Mouse (Mus musculus) thymus, adult 2 months (tissue): ENCODE results near the gene Kansl3. TPM values are rescaled to one million over a fixed set of nuclear protein-coding genes. Genes with fewer than 3 reads are reported as not detected.

Experiments used
- DNase-seq: peaks from one replicate; pipeline ENCODE4 v3.0.0; 2021
- H3K27ac ChIP-seq: fragments of 200-500 bp; 2 replicates; pipeline ENCODE4 v1.5.1; 2012; ENCODE audit warnings: low read length, control low read depth; ENCODE audit not compliant: control insufficient read depth, insufficient read depth
- H3K27me3 ChIP-seq: fragments of 200-500 bp; 2 replicates; pipeline ENCODE4 v1.6.1; 2012; ENCODE audit warnings: mild to moderate bottlenecking, low read length, moderate library complexity, mixed read lengths; ENCODE audit not compliant: control insufficient read depth, insufficient read depth
- H3K36me3 ChIP-seq: fragments of 200-500 bp; 2 replicates; pipeline ENCODE4 v1.6.1; 2012; ENCODE audit warnings: mild to moderate bottlenecking, low read length, moderate library complexity; ENCODE audit not compliant: control insufficient read depth, insufficient read depth
- H3K4me1 ChIP-seq: fragments of 200-500 bp; replicated peaks from 2 replicates; pipeline ENCODE4 v1.6.1; 2012; ENCODE audit warnings: low read length; ENCODE audit not compliant: control insufficient read depth, insufficient read depth
- H3K4me3 ChIP-seq: fragments of 200-500 bp; 2 replicates; pipeline ENCODE4 v1.5.1; 2012; ENCODE audit warnings: mild to moderate bottlenecking, low read length, control low read depth, moderate library complexity; ENCODE audit not compliant: control insufficient read depth, insufficient read depth
- CTCF ChIP-seq: fragments of 200-500 bp; IDR thresholded peaks from 2 replicates; pipeline ENCODE4 v1.5.1; 2012; ENCODE audit warnings: mild to moderate bottlenecking, control low read depth, low read length, moderate library complexity, borderline replicate concordance; ENCODE audit not compliant: control insufficient read depth, poor library complexity, insufficient read depth; ENCODE audit errors: extremely low read depth
- POLR2A ChIP-seq: fragments of 200-500 bp; IDR thresholded peaks from 2 replicates; pipeline ENCODE4 v1.6.1; 2012; ENCODE audit warnings: mild to moderate bottlenecking, low read length, control low read depth, moderate library complexity; ENCODE audit not compliant: control insufficient read depth, poor library complexity, insufficient read depth; ENCODE audit errors: extremely low read depth
- WGBS: fragments of 180-500 bp; shearing (Covaris S2); methylation state at CpG from one replicate; pipeline ENCODE4 v1.1.7; 2018; 5-methylcytosine and 5-hydroxymethylcytosine counted together
- polyA plus RNA-seq: library from polyadenylated mRNA; depleted of rRNA; stranded (reverse); fragments of >200 nt; gene quantifications from 2 replicates; pipeline ENCODE4 v1.2.3, GENCODE M21; 2012; rRNA removed

Kansl3 gene
- polyA plus RNA-seq, result 96.5 and 103 TPM in 2 replicates

DNA sequence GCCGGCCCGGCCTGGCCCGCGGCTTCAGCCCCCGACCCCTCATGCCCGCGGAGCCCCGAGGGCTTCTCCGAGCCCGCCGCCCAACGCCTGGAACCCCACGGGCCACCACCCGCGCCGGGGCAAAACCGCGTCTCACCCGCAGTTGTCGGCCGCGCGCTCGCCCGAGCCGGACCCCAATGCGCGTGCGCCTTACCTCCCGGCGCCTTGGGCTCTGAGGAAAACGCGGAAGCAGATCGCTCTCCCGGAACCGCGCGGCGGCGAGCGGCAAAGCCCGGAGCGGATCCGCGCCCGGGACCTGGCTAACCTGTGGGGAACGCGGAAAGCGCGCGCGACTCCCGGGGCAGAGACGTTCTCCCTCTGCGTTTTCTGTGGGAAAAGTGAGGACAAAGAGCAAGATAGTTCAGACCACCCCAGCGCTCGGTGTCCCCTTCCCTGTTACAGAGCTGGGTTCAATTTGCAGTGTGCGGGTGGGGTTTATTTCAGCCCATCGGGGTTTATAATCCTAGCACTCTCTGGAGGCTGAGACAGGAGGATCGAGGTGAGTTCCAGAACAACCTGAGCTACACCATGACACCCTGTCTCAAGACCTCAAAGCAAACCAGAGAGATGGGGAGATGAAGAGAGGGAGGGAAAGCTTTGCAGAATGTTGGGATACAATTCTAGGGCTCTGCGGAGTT is at the start of gene Kansl3:
Gene Kansl3, minus strand, starts transcription at position 213 of the 677 bp plus-strand sequence.
- 4% methylated on average over 61 of the region's 61 CpGs for WGBS

DNA sequence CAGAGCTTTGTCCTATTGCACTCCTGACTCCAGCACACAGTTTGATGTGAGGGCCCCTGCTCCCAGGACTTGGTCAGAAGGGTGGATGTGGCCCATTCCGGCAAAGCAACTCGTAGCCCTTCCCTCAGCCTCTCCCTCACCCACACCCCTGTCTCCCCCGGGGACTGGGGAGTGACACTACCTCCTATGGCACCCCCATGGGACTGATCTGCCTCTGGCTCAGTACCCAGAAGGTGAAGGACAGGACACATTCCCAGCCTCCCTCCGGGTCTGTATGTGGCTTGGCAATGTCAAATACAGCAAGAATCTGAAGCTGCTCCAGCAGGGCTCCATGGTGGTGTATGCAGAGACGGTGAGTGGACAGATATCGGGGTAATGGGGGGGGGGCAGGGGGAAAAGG is 35.5 kb upstream of the Kansl3 start:
- no peak overlapping the region for H3K4me3 ChIP-seq
- no peaks in the 10 kb centered on the region for H3K27me3 ChIP-seq
- no peak for TF ChIP-seq CTCF
- TF ChIP-seq POLR2A, result no peak
- no peak for DNase-seq
- WGBS, result 93% methylated on average over 6 of the region's 6 CpGs
- H3K27ac ChIP-seq, result no peak overlapping the region
- H3K36me3 ChIP-seq, result no peaks in the 10 kb centered on the region
- no peaks in the 10 kb centered on the region for H3K4me1 ChIP-seq

More for the DNA sequence above, at the start of gene Kansl3:
- Histone ChIP-seq H3K36me3 (peaks cover 18% of the 10 kb centered on the region), H3K27me3 (no peaks in the 10 kb centered on the region), H3K4me1 (peaks cover 11% of the 10 kb centered on the region), H3K4me3 (peak within 1 kb of the TSS; percentile 70), H3K27ac (no peak within 1 kb of the TSS)
- TF ChIP-seq POLR2A (peak; percentile 93), CTCF (no peak; the same call in 1 of the 2 replicates)
- DNase-seq, result peak; percentile 87

DNA sequence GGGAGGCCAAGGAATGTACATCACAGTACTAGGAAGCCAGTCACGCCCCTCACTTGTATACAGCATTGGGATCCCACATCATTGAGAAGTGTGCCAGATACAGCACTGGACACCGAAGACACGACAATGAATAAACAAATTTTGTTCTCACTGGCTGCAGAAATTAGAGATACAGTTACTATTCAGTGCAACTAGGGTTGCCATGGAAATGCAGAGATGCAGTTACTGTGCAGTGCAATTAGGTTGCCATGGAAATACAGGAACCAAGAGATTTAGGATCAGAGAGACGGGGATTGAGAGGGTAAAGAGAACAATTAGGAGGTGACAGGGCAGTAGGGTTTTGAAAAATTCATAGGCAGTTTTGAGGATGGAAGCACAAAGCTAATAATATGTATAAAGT is 32.5 kb upstream of the Kansl3 start:
- Histone ChIP-seq H3K27me3 (no peaks in the 10 kb centered on the region), H3K4me3 (no peak overlapping the region), H3K4me1 (no peaks in the 10 kb centered on the region), H3K27ac (no peak overlapping the region), H3K36me3 (no peaks in the 10 kb centered on the region)
- no peak for DNase-seq
- WGBS, result 94% methylated on average over 4 of the region's 4 CpGs
- TF ChIP-seq CTCF (no peak), POLR2A (no peak)

DNA sequence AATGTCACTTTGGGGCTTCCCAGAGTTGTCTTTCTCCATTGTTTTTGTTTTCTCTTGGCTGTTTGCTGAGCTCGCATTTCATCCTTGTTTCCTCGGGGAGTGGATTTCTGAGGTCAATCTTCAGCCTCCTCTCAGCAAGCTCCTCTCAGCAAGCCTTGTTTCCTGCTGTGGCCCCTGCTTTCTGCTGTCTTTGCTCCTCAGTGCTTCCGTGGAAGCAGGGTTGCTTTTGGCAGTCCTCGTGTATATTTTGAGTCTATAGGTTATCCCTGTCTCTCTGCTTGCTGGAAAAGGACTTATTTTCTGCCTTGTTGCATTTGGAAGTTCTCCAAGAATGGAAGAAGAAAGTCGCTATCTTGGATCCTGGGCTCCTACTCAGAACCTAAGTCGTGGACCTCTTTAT is 28.1 kb upstream of the Kansl3 start:
- Histone ChIP-seq H3K4me3 (no peak overlapping the region), H3K27ac (no peak overlapping the region), H3K36me3 (no peaks in the 10 kb centered on the region), H3K4me1 (no peaks in the 10 kb centered on the region), H3K27me3 (no peaks in the 10 kb centered on the region)
- no peak for DNase-seq
- 63% methylated on average over 6 of the region's 6 CpGs for WGBS
- no peak for TF ChIP-seq POLR2A
- no peak for TF ChIP-seq CTCF

DNA sequence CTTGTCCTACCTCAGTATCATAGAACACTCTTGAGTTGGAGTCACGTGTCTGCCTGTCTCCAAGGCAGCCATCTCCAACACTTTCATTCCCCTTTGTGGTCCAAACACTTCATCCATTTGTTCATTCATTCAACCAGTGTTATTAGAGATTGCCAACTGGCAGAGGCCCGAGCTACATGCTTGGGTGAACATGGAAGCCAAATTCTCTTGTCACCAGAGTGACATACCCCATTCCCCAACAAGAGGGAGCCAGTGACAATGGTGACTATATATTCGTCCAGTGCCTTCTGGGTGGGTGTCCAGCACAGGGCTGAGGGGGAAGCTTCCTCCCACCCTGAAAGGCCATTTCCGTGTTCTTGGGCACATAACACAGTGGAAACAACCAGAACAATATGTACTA is 10.6 kb upstream of the Kansl3 start:
- Histone ChIP-seq H3K27ac (no peak overlapping the region), H3K4me1 (no peaks in the 10 kb centered on the region), H3K4me3 (no peak overlapping the region), H3K27me3 (no peaks in the 10 kb centered on the region), H3K36me3 (no peaks in the 10 kb centered on the region)
- WGBS, result 86% methylated on average over 4 of the region's 4 CpGs
- no peak for DNase-seq
- TF ChIP-seq POLR2A (no peak), CTCF (no peak)

DNA sequence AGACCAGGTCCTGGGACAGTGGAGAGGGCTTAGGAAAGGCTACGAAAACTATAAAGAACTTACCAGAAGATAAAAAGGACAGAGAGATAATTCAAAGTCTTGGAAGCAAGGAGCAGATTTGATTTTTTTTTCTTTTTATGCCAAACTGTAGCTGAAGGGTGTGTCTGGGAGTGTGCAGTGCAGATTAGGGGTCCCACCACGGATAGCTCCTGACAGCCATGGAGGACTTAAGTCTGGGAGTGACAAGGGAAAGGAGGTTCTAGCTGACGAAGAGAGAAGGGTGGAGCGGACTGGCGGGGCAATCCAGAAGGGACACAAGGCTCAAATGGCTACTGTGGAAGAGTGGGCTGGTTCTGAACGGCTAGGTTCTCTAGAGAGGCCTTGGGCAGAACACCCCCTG is 9.9 kb upstream of the Kansl3 start:
- H3K36me3 ChIP-seq, result no peaks in the 10 kb centered on the region

More for the DNA sequence above, 9.9 kb upstream of the Kansl3 start:
- Histone ChIP-seq H3K4me1 (no peaks in the 10 kb centered on the region), H3K27me3 (no peaks in the 10 kb centered on the region), H3K4me3 (no peak overlapping the region), H3K27ac (no peak overlapping the region)
- DNase-seq, result no peak
- WGBS, result 91% methylated on average over 6 of the region's 6 CpGs
- TF ChIP-seq CTCF (no peak), POLR2A (no peak)
